10 mouse cellular contexts compared by ENCODE assay signal in the genomic region with DNA sequence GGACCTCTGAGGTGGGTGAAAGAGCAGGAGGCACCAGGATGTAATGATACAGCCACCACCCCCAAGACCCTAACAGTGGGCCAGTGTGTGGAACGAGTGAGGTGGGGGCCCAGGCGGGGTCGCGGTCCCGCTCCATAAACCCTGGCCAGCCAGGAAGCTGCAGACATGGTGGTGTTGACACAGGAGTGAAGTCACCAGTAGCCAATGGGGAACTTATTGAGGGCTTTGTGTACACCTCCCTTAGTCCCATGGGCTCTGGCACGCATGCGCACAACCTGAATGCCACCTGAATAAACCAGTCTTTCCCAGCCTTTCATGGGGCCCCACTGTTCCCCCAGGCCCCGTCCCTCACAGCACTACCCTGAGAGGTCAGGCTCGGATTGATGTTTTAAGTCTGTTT. TPM values are rescaled to one million over a fixed set of nuclear protein-coding genes. Genes with fewer than 3 reads are reported as not detected.
DNase-seq lines count a peak whose midpoint lies in the region; ATAC-seq and TF ChIP-seq lines count a peak whose summit lies in the region.
"Had no signal": no experiment of that assay in that cellular context is flagged by ENCODE, and none has a peak within 500 bp of the region (broad histone marks: within the 10 kb centered on the region; RNA-seq: fewer than 3 reads in every experiment).

No protein-coding gene starts in this region.

- 64% methylated on average over 9 of the region's 9 CpGs for WGBS in heart, embryonic 13.5 days
- 82% methylated on average over 9 of the region's 9 CpGs for whole genome bisulfite sequencing in midbrain, embryonic 10.5 days
- 90% methylated on average over 9 of the region's 9 CpGs for WGBS in midbrain, embryonic 14.5 days
- 46% methylated on average over 9 of the region's 9 CpGs for WGBS in limb, embryonic 14.5 days
- WGBS in forebrain, embryonic 15.5 days: 90% methylated on average over 9 of the region's 9 CpGs

- no peak overlapping the region for H3K4me2 ChIP-seq in heart, embryonic 13.5 days
- H3K4me2 ChIP-seq in midbrain, embryonic 14.5 days (ENCODE audit: low read length): no peak overlapping the region
- no peak overlapping the region for H3K4me2 ChIP-seq in limb, embryonic 14.5 days (replicated peaks; ENCODE audit: low read depth, low read length, severe bottlenecking)
- H3K4me2 ChIP-seq in forebrain, embryonic 15.5 days (replicated peaks): no peak overlapping the region
- H3K4me2 ChIP-seq: hindbrain, embryonic 13.5 days had no signal

- H3K36me3 ChIP-seq in heart, embryonic 13.5 days: no peaks in the 10 kb centered on the region
- no peaks in the 10 kb centered on the region for H3K36me3 ChIP-seq in midbrain, embryonic 10.5 days
- no peaks in the 10 kb centered on the region for H3K36me3 ChIP-seq in midbrain, embryonic 14.5 days (ENCODE audit: control insufficient read depth, insufficient read depth, low read length)
- peaks cover 5% of the 10 kb centered on the region; the same call in 1 of the 2 replicates for H3K36me3 ChIP-seq in limb, embryonic 14.5 days (ENCODE audit: control insufficient read depth, insufficient read depth, low read length)
- no peaks in the 10 kb centered on the region for H3K36me3 ChIP-seq in forebrain, embryonic 15.5 days
- H3K36me3 ChIP-seq: hindbrain, embryonic 13.5 days had no signal

- peak overlapping the region; percentile 94 for H3K27ac ChIP-seq in heart, embryonic 13.5 days (replicated peaks)
- peak overlapping the region; percentile 73 for H3K27ac ChIP-seq in midbrain, embryonic 10.5 days (replicated peaks)
- no peak overlapping the region for H3K27ac ChIP-seq in midbrain, embryonic 14.5 days (replicated peaks; ENCODE audit: low read depth, low read length)
- H3K27ac ChIP-seq in limb, embryonic 14.5 days (replicated peaks; ENCODE audit: low read depth, low read length): peak overlapping the region; percentile 96
- no peak overlapping the region for H3K27ac ChIP-seq in forebrain, embryonic 15.5 days (replicated peaks)
- H3K27ac ChIP-seq: left cerebral cortex, adult 2 months had no signal

- TF ChIP-seq POLR2A in limb, embryonic 14.5 days (IDR thresholded peaks at IDR 0.05; ENCODE audit: borderline replicate concordance, extremely low read depth, insufficient read depth, insufficient read length): no peak

- H3K4me3 ChIP-seq in heart, embryonic 13.5 days: no peak overlapping the region
- H3K4me3 ChIP-seq in midbrain, embryonic 10.5 days: no peak overlapping the region
- no peak overlapping the region for H3K4me3 ChIP-seq in midbrain, embryonic 14.5 days (replicated peaks; ENCODE audit: low read depth, low read length)
- H3K4me3 ChIP-seq in limb, embryonic 14.5 days (replicated peaks; ENCODE audit: low read length): no peak overlapping the region
- no peak overlapping the region for H3K4me3 ChIP-seq in forebrain, embryonic 15.5 days
- H3K4me3 ChIP-seq: hindbrain, embryonic 13.5 days; left cerebral cortex, adult 2 months had no signal

- no peak for DNase-seq in heart, adult 8-10 months (ENCODE audit: low spot score)
- DNase-seq in midbrain, embryonic 10.5 days (ENCODE audit: low spot score): no peak
- no peak for DNase-seq in midbrain, embryonic 14.5 days
- DNase-seq in limb, embryonic 14.5 days (ENCODE audit: low spot score): peak; percentile 74
- peak; percentile 40 for DNase-seq in yolk sac, embryonic 10.5 days (ENCODE audit: low spot score)
- no peak for DNase-seq in adrenal gland, adult 18-20 months (ENCODE audit: low spot score in 2 of 2)

- H3K4me1 ChIP-seq in heart, embryonic 13.5 days: peaks cover 95% of the 10 kb centered on the region
- peaks cover 68% of the 10 kb centered on the region for H3K4me1 ChIP-seq in midbrain, embryonic 10.5 days
- no peaks in the 10 kb centered on the region for H3K4me1 ChIP-seq in midbrain, embryonic 14.5 days (ENCODE audit: control insufficient read depth, insufficient read depth, low read length)
- peaks cover 64% of the 10 kb centered on the region for H3K4me1 ChIP-seq in limb, embryonic 14.5 days (ENCODE audit: control insufficient read depth, insufficient read depth, low read length)
- H3K4me1 ChIP-seq in forebrain, embryonic 15.5 days: 0 out of 2 replicates have a peak, but pooled peaks cover 4% of the 10 kb centered on the region

- ATAC-seq in heart, embryonic 13.5 days (ENCODE audit: extremely low read depth, insufficient number of reproducible peaks, low FRiP score, low TSS enrichment): no peak
- no peak for ATAC-seq in midbrain, embryonic 14.5 days (ENCODE audit: low FRiP score, low TSS enrichment)
- peak; percentile 10; the same call in 1 of the 2 replicates for ATAC-seq in limb, embryonic 14.5 days (ENCODE audit: low FRiP score, low read depth)
- no peak for ATAC-seq in forebrain, embryonic 15.5 days (replicated peaks)

- H3K9me3 ChIP-seq in heart, embryonic 13.5 days: no peaks in the 10 kb centered on the region
- H3K9me3 ChIP-seq in midbrain, embryonic 10.5 days (replicated peaks): no peaks in the 10 kb centered on the region
- no peaks in the 10 kb centered on the region for H3K9me3 ChIP-seq in midbrain, embryonic 14.5 days (ENCODE audit: control insufficient read depth, low read length)
- no peaks in the 10 kb centered on the region for H3K9me3 ChIP-seq in limb, embryonic 14.5 days (ENCODE audit: control insufficient read depth, low read length)
- no peaks in the 10 kb centered on the region for H3K9me3 ChIP-seq in forebrain, embryonic 15.5 days
- H3K9me3 ChIP-seq: hindbrain, embryonic 13.5 days had no signal

- H3K27me3 ChIP-seq in heart, embryonic 13.5 days (replicated peaks): no peaks in the 10 kb centered on the region
- H3K27me3 ChIP-seq in midbrain, embryonic 10.5 days (ENCODE audit: low read depth, poor library complexity, severe bottlenecking): no peaks in the 10 kb centered on the region; the same call in 1 of the 2 replicates
- no peaks in the 10 kb centered on the region for H3K27me3 ChIP-seq in midbrain, embryonic 14.5 days (ENCODE audit: control insufficient read depth, insufficient read depth, low read length)
- no peaks in the 10 kb centered on the region for H3K27me3 ChIP-seq in limb, embryonic 14.5 days (ENCODE audit: control insufficient read depth, insufficient read depth, low read length)
- no peaks in the 10 kb centered on the region for H3K27me3 ChIP-seq in forebrain, embryonic 15.5 days

- peak overlapping the region; percentile 44; the same call in 1 of the 2 replicates for H3K9ac ChIP-seq in heart, embryonic 13.5 days
- H3K9ac ChIP-seq in midbrain, embryonic 14.5 days (replicated peaks; ENCODE audit: low read length): no peak overlapping the region
- no peak overlapping the region for H3K9ac ChIP-seq in limb, embryonic 14.5 days (ENCODE audit: low read depth, low read length, severe bottlenecking)
- H3K9ac ChIP-seq in forebrain, embryonic 15.5 days (replicated peaks): no peak overlapping the region
- H3K9ac ChIP-seq: hindbrain, embryonic 13.5 days had no signal

RNA-seq across cellular contexts. Expression of gene Mrpl23, which starts 38.1 kb away (rescaled TPM):
- 15.6 and 17.7 TPM in 2 replicates for polyA plus RNA-seq in heart, embryonic 13.5 days (2015; fragmentation: Nextera tagmentation; extraction: Ambion mirVana)
- total RNA-seq in heart, adult 8-10 months (2022): 10 to 100 TPM in 2 of 4 experiments, 1 to 10 TPM in 1, under 1 TPM in 1; 0.90 to 35.4 (median 16.1) TPM
- polyA plus RNA-seq in midbrain, embryonic 10.5 days (2016; fragmentation: Nextera tagmentation; extraction: Ambion mirVana): 15.8 and 20.3 TPM in 2 replicates
- 11.9 and 23.9 TPM in 2 replicates for polyA plus RNA-seq in midbrain, embryonic 14.5 days (2014; fragmentation: Nextera tagmentation; extraction: Ambion mirVana)
- polyA plus RNA-seq in limb, embryonic 14.5 days (2012; rRNA removed): 94.6 and 97.2 TPM in 2 replicates
- 30.0 and 40.8 TPM in 2 replicates for polyA plus RNA-seq in limb, embryonic 14.5 days (2014; fragmentation: Nextera tagmentation; extraction: Ambion mirVana)
- 20.1 and 22.4 TPM in 2 replicates for polyA plus RNA-seq in forebrain, embryonic 15.5 days (2015; fragmentation: Nextera tagmentation; extraction: Ambion mirVana)
- 1 to 10 TPM; 2.9 to 3.0 TPM for total RNA-seq in adrenal gland, adult 18-20 months (2021)

Comparison
In these comparisons a context has a peak if more than half of its experiments do, and no peak if none do; other contexts are left out.
1. H3K27ac ChIP-seq: peak in heart, embryonic 13.5 days (single experiment), midbrain, embryonic 10.5 days (single experiment) and limb, embryonic 14.5 days (single experiment); none in midbrain, embryonic 14.5 days (single experiment) and forebrain, embryonic 15.5 days (single experiment).
2. DNase-seq: peak in limb, embryonic 14.5 days (single experiment) and yolk sac, embryonic 10.5 days (single experiment); none in heart, adult 8-10 months (single experiment), midbrain, embryonic 10.5 days (single experiment), midbrain, embryonic 14.5 days (single experiment) and adrenal gland, adult 18-20 months (0 of 2).